Comparison of ENCODE assay signal across 9 mouse cellular contexts in genomic region chr3:40845521-40845920, GRCm38 (mm10). TPM values are rescaled to one million over a fixed set of nuclear protein-coding genes. Genes with fewer than 3 reads are reported as not detected.
DNase-seq lines count a peak whose midpoint lies in the region; ATAC-seq and TF ChIP-seq lines count a peak whose summit lies in the region.
"Not testable (repeated sequence)": the region's sequence is repeated elsewhere in the genome, so short reads cannot be mapped to it uniquely, and the experiment has no call there.
"Had no signal": no experiment of that assay in that cellular context is flagged by ENCODE, and none has a peak within 500 bp of the region (broad histone marks: within the 10 kb centered on the region; RNA-seq: fewer than 3 reads in every experiment).

No protein-coding gene starts in this region.

- not testable (repeated sequence) for TF ChIP-seq EP300 in lung, postnatal 0 days (IDR thresholded peaks at IDR 0.05)

- not testable (repeated sequence) for H3K9ac ChIP-seq in heart, embryonic 11.5 days (ENCODE audit: low read depth, low read length); intestine, embryonic 14.5 days (ENCODE audit: low read length); limb, embryonic 11.5 days (ENCODE audit: low read length); lung, postnatal 0 days (replicated peaks; ENCODE audit: low read depth); neural tube, embryonic 15.5 days (replicated peaks)

- H3K4me2 ChIP-seq in heart, embryonic 11.5 days, result peak overlapping the region; percentile 66
- peak overlapping the region; percentile 62 for H3K4me2 ChIP-seq in intestine, embryonic 14.5 days (ENCODE audit: low read length)
- peak overlapping the region; percentile 36; the same call in 1 of the 2 replicates for H3K4me2 ChIP-seq in limb, embryonic 11.5 days (ENCODE audit: low read depth, severe bottlenecking)
- H3K4me2 ChIP-seq in lung, postnatal 0 days (replicated peaks; ENCODE audit: low read depth, low read length), result peak overlapping the region; percentile 53; the same call in 1 of the 2 replicates
- peak overlapping the region; percentile 58 for H3K4me2 ChIP-seq in neural tube, embryonic 15.5 days

- H3K27me3 ChIP-seq in E14TG2a.4 (ENCODE audit: insufficient read depth, low read length); erythroblast, embryonic 14.5 days (ENCODE audit: control insufficient read depth); heart, embryonic 11.5 days (ENCODE audit: control insufficient read depth, insufficient read depth, low read length); intestine, embryonic 14.5 days (replicated peaks; ENCODE audit: control insufficient read depth, insufficient read depth, low read length); limb, embryonic 11.5 days (ENCODE audit: control insufficient read depth, insufficient read depth, low read length); lung, postnatal 0 days (replicated peaks; ENCODE audit: insufficient read depth, low read length); neural tube, embryonic 15.5 days (replicated peaks): not testable (repeated sequence)

- not testable (repeated sequence) for TF ChIP-seq CTCF in E14TG2a.4 (conservative IDR thresholded peaks at IDR 0.05; ENCODE audit: low read length); lung, postnatal 0 days (IDR thresholded peaks at IDR 0.05)

- H3K36me3 ChIP-seq in E14TG2a.4 (ENCODE audit: insufficient read depth, low read length); erythroblast, embryonic 14.5 days (ENCODE audit: control insufficient read depth); heart, embryonic 11.5 days (ENCODE audit: control insufficient read depth, insufficient read depth, low read length); intestine, embryonic 14.5 days (ENCODE audit: control insufficient read depth, insufficient read depth, low read length); limb, embryonic 11.5 days (ENCODE audit: control insufficient read depth, insufficient read depth, low read length); lung, postnatal 0 days (ENCODE audit: insufficient read depth, low read length); neural tube, embryonic 15.5 days: not testable (repeated sequence)

- H3K4me3 ChIP-seq in E14TG2a.4 (replicated peaks; ENCODE audit: low read length), result peak overlapping the region; percentile 81
- H3K4me3 ChIP-seq in brown adipose tissue, adult 24 weeks (ENCODE audit: insufficient read depth, low read depth, low read length), result peak overlapping the region; percentile 21
- H3K4me3 ChIP-seq in erythroblast, embryonic 14.5 days (replicated peaks), result peak overlapping the region; percentile 65
- H3K4me3 ChIP-seq in heart, embryonic 11.5 days (ENCODE audit: low read depth, low read length), result 0 out of 2 replicates have a peak overlapping the region, but pooled peaks have one; percentile 50
- H3K4me3 ChIP-seq in intestine, embryonic 14.5 days (ENCODE audit: low read depth, low read length), result peak overlapping the region; percentile 48
- not testable (repeated sequence) for H3K4me3 ChIP-seq in limb, embryonic 11.5 days (ENCODE audit: low read depth, low read length); lung, postnatal 0 days (ENCODE audit: low read depth, low read length)
- peak overlapping the region; percentile 52 for H3K4me3 ChIP-seq in neural tube, embryonic 15.5 days (replicated peaks)

- H3K4me1 ChIP-seq in E14TG2a.4 (replicated peaks; ENCODE audit: low read depth, low read length); brown adipose tissue, adult 24 weeks (ENCODE audit: control insufficient read depth, insufficient read depth, insufficient read length, low read length); heart, embryonic 11.5 days (ENCODE audit: control insufficient read depth, insufficient read depth, low read length); intestine, embryonic 14.5 days (replicated peaks; ENCODE audit: control insufficient read depth, insufficient read depth, low read length); limb, embryonic 11.5 days (ENCODE audit: control insufficient read depth, insufficient read depth, low read length); lung, postnatal 0 days (ENCODE audit: insufficient read depth, low read depth, low read length); neural tube, embryonic 15.5 days: not testable (repeated sequence)
- H3K4me1 ChIP-seq in erythroblast, embryonic 14.5 days (ENCODE audit: control insufficient read depth), result peaks cover 19% of the 10 kb centered on the region

- not testable (repeated sequence) for ATAC-seq in heart, embryonic 11.5 days (replicated peaks; ENCODE audit: insufficient number of reproducible peaks, low FRiP score, low TSS enrichment); intestine, embryonic 14.5 days (replicated peaks; ENCODE audit: low FRiP score, low TSS enrichment, low read depth); limb, embryonic 11.5 days (ENCODE audit: insufficient number of reproducible peaks, low FRiP score, low TSS enrichment, low read depth); lung, postnatal 0 days; neural tube, embryonic 15.5 days (ENCODE audit: low FRiP score)

- not testable (repeated sequence) for H3K9me3 ChIP-seq in E14TG2a.4 (ENCODE audit: low read length); erythroblast, embryonic 14.5 days (ENCODE audit: control insufficient read depth, low read length); heart, embryonic 11.5 days (replicated peaks; ENCODE audit: control insufficient read depth, low read length); intestine, embryonic 14.5 days (ENCODE audit: control insufficient read depth, low read length); limb, embryonic 11.5 days (ENCODE audit: control insufficient read depth, low read length); lung, postnatal 0 days (ENCODE audit: low read length); neural tube, embryonic 15.5 days (replicated peaks)

- 81% methylated on average over 5 of the region's 6 CpGs for WGBS in heart, embryonic 11.5 days (ENCODE audit: insufficient replicate concordance)
- WGBS in intestine, embryonic 14.5 days, result 82% methylated on average over 5 of the region's 6 CpGs
- WGBS in limb, embryonic 11.5 days, result 86% methylated on average over 6 of the region's 6 CpGs
- 73% methylated on average over 5 of the region's 6 CpGs for WGBS in lung, postnatal 0 days
- WGBS in neural tube, embryonic 15.5 days, result 80% methylated on average over 5 of the region's 6 CpGs

- not testable (repeated sequence) for DNase-seq in intestine, embryonic 14.5 days (ENCODE audit: low spot score); limb, embryonic 11.5 days (ENCODE audit: low spot score); lung, postnatal 0 days (ENCODE audit: low spot score)

- H3K27ac ChIP-seq in brown adipose tissue, adult 24 weeks (replicated peaks; ENCODE audit: low read depth, low read length), result peak overlapping the region; percentile 17; the same call in 1 of the 2 replicates
- not testable (repeated sequence) for H3K27ac ChIP-seq in heart, embryonic 11.5 days (ENCODE audit: low read depth, low read length); intestine, embryonic 14.5 days (ENCODE audit: low read depth); limb, embryonic 11.5 days (replicated peaks; ENCODE audit: low read depth, low read length); lung, postnatal 0 days (ENCODE audit: low read length); neural tube, embryonic 15.5 days (replicated peaks)

RNA-seq across cellular contexts. Expression of gene Mfsd8, which starts 1.2 kb away (rescaled TPM):
- polyA plus RNA-seq in brown adipose tissue, adult 24 weeks (2012; ENCODE audit: insufficient read depth, insufficient read length, missing spikeins), result 18.8 and 19.8 TPM in 2 replicates
- polyA plus RNA-seq in erythroblast, embryonic 14.5 days (2012), result 0.07 and 1.5 TPM in 2 replicates
- 4.9 and 6.3 TPM in 2 replicates for polyA plus RNA-seq in heart, embryonic 11.5 days (2014; fragmentation: Nextera tagmentation; extraction: Ambion mirVana)
- 5.4 and 6.2 TPM in 2 replicates for polyA plus RNA-seq in intestine, embryonic 14.5 days (2014; fragmentation: Nextera tagmentation; extraction: Ambion mirVana)
- polyA plus RNA-seq in limb, embryonic 11.5 days (2014; fragmentation: Nextera tagmentation; extraction: Ambion mirVana), result 4.8 and 5.6 TPM in 2 replicates
- polyA plus RNA-seq in lung, postnatal 0 days (2015; fragmentation: Nextera tagmentation; extraction: Ambion mirVana), result 7.1 and 8.9 TPM in 2 replicates
- 10.4 and 10.9 TPM in 2 replicates for polyA plus RNA-seq in neural tube, embryonic 15.5 days (2015; fragmentation: Nextera tagmentation; extraction: Ambion mirVana)

RNA-seq across cellular contexts. Expression of gene Abhd18, which starts 1.2 kb away (rescaled TPM):
- 3.8 and 5.0 TPM in 2 replicates for polyA plus RNA-seq in brown adipose tissue, adult 24 weeks (2012; ENCODE audit: insufficient read depth, insufficient read length, missing spikeins)
- 0.04 TPM in 1 of 2 replicates, not detected in the other for polyA plus RNA-seq in erythroblast, embryonic 14.5 days (2012)
- polyA plus RNA-seq in heart, embryonic 11.5 days (2014; fragmentation: Nextera tagmentation; extraction: Ambion mirVana), result 11.1 and 12.2 TPM in 2 replicates
- 5.7 and 8.8 TPM in 2 replicates for polyA plus RNA-seq in intestine, embryonic 14.5 days (2014; fragmentation: Nextera tagmentation; extraction: Ambion mirVana)
- 5.7 and 7.1 TPM in 2 replicates for polyA plus RNA-seq in limb, embryonic 11.5 days (2014; fragmentation: Nextera tagmentation; extraction: Ambion mirVana)
- 4.7 and 5.9 TPM in 2 replicates for polyA plus RNA-seq in lung, postnatal 0 days (2015; fragmentation: Nextera tagmentation; extraction: Ambion mirVana)
- polyA plus RNA-seq in neural tube, embryonic 15.5 days (2015; fragmentation: Nextera tagmentation; extraction: Ambion mirVana), result 17.2 and 19.2 TPM in 2 replicates

RNA-seq across cellular contexts. Expression of gene Plk4, which starts 45.7 kb away (rescaled TPM):
- polyA plus RNA-seq in brown adipose tissue, adult 24 weeks (2012; ENCODE audit: insufficient read depth, insufficient read length, missing spikeins), result 3.6 and 6.6 TPM in 2 replicates
- polyA plus RNA-seq in erythroblast, embryonic 14.5 days (2012), result 0.99 and 1.2 TPM in 2 replicates
- 45.6 and 49.1 TPM in 2 replicates for polyA plus RNA-seq in heart, embryonic 11.5 days (2014; fragmentation: Nextera tagmentation; extraction: Ambion mirVana)
- 51.4 and 57.5 TPM in 2 replicates for polyA plus RNA-seq in intestine, embryonic 14.5 days (2014; fragmentation: Nextera tagmentation; extraction: Ambion mirVana)
- 82.3 and 84.7 TPM in 2 replicates for polyA plus RNA-seq in limb, embryonic 11.5 days (2014; fragmentation: Nextera tagmentation; extraction: Ambion mirVana)
- polyA plus RNA-seq in lung, postnatal 0 days (2015; fragmentation: Nextera tagmentation; extraction: Ambion mirVana), result 8.9 and 9.2 TPM in 2 replicates
- 13.2 and 19.5 TPM in 2 replicates for polyA plus RNA-seq in neural tube, embryonic 15.5 days (2015; fragmentation: Nextera tagmentation; extraction: Ambion mirVana)

RNA-seq across cellular contexts. Expression of gene 1700034I23Rik, which starts 56.8 kb away (rescaled TPM):
- not detected in 2 replicates for polyA plus RNA-seq in brown adipose tissue, adult 24 weeks (2012; ENCODE audit: insufficient read depth, insufficient read length, missing spikeins)
- polyA plus RNA-seq in erythroblast, embryonic 14.5 days (2012), result not detected in 2 replicates
- 0.21 TPM in 1 of 2 replicates, not detected in the other for polyA plus RNA-seq in heart, embryonic 11.5 days (2014; fragmentation: Nextera tagmentation; extraction: Ambion mirVana)
- polyA plus RNA-seq in intestine, embryonic 14.5 days (2014; fragmentation: Nextera tagmentation; extraction: Ambion mirVana), result 0.41 and 0.42 TPM in 2 replicates
- 0.09 and 0.16 TPM in 2 replicates for polyA plus RNA-seq in limb, embryonic 11.5 days (2014; fragmentation: Nextera tagmentation; extraction: Ambion mirVana)
- polyA plus RNA-seq in lung, postnatal 0 days (2015; fragmentation: Nextera tagmentation; extraction: Ambion mirVana), result 0.08 TPM in 1 of 2 replicates, not detected in the other
- polyA plus RNA-seq in neural tube, embryonic 15.5 days (2015; fragmentation: Nextera tagmentation; extraction: Ambion mirVana), result 0.64 and 0.73 TPM in 2 replicates
- polyA plus RNA-seq: spleen, adult 2 months had no signal
